Mouse (Mus musculus) lung, adult 18-20 months (tissue): ENCODE measurements at regions not wholly inside any gene's neighbourhood (a gene's known extent, or its start where the extent isn't known, plus 50 kb on each side); places are given as distances from the start of the nearest gene placed in this dataset.

Source experiments
- DNase-seq, 2 experiments: peaks; one replicate each; pipeline ENCODE4 v3.0.0; 2022; ENCODE audit warnings: mixed read lengths in 2 of 2

- DNase-seq: no peak
Observed at GRCm38 (mm10) chr5:106044878-106045585, 168.7 kb downstream of the Zfp326 start.

- no peak for DNase-seq
Observed at GRCm38 (mm10) chr5:106038321-106038720, 162.0 kb downstream of the Zfp326 start.

- DNase-seq: no peak
Observed at GRCm38 (mm10) chr5:106036176-106036575, 159.8 kb downstream of the Zfp326 start.

- no peak for DNase-seq
Observed at GRCm38 (mm10) chr5:106032956-106033355, 156.6 kb downstream of the Zfp326 start.

- DNase-seq: no peak
Observed at GRCm38 (mm10) chr5:106026861-106027260, 150.5 kb downstream of the Zfp326 start.

- DNase-seq: no peak
Observed at GRCm38 (mm10) chr5:106004292-106004917, 128.0 kb downstream of the Zfp326 start.

- no peak for DNase-seq
Observed at GRCm38 (mm10) chr5:106003321-106004291, 127.2 kb downstream of the Zfp326 start.

GRCm38 (mm10) chr5:106002330-106002729 lies 126.0 kb downstream of the Zfp326 start:
- DNase-seq: no peak

GRCm38 (mm10) chr5:105994218-105994617 lies 117.9 kb downstream of the Zfp326 start:
- DNase-seq: no peak

- no peak for DNase-seq
Observed at GRCm38 (mm10) chr5:105993066-105993760, 116.8 kb downstream of the Zfp326 start.

- DNase-seq: no peak
Observed at GRCm38 (mm10) chr5:105990777-105991176, 114.4 kb downstream of the Zfp326 start.

- DNase-seq: no peak
Observed at GRCm38 (mm10) chr5:105986401-105986800, 110.0 kb downstream of the Zfp326 start.

GRCm38 (mm10) chr5:105983131-105983530 lies 106.8 kb downstream of the Zfp326 start:
- DNase-seq: no peak

GRCm38 (mm10) chr5:105976746-105977145 lies 100.4 kb downstream of the Zfp326 start:
- DNase-seq: no peak

- DNase-seq: no peak
Observed at GRCm38 (mm10) chr5:105976076-105976475, 99.7 kb downstream of the Zfp326 start.

- peak; percentile 12 to 52 for DNase-seq
Observed at GRCm38 (mm10) chr5:105975275-105976011, 99.1 kb downstream of the Zfp326 start.

- DNase-seq: no peak
Observed at GRCm38 (mm10) chr5:105974576-105975177, 98.3 kb downstream of the Zfp326 start.
